Mouse (Mus musculus) left cerebral cortex, adult 2 months (tissue): ENCODE results near the gene 4930412O13Rik. TPM values are rescaled to one million over a fixed set of nuclear protein-coding genes. Genes with fewer than 3 reads are reported as not detected.

ENCODE experiments used
- DNase-seq, 2 experiments: peaks; one replicate each; pipeline ENCODE4 v3.0.0; 2021 to 2022; ENCODE audit warnings: low spot score in 2 of 2, mixed read lengths in 1 of 2; ENCODE audit errors: extremely low spot score in 1 of 2
- H3K27ac ChIP-seq: fragments of 200-600 bp; 2 replicates; pipeline ENCODE4 v1.8.1; 2022
- H3K4me3 ChIP-seq: fragments of 200-600 bp; 2 replicates; pipeline ENCODE4 v1.8.1; 2022
- CTCF ChIP-seq: fragments of 200-600 bp; IDR thresholded peaks from 2 replicates; pipeline ENCODE4 v1.8.1; 2022; ENCODE audit warnings: antibody characterized with exemption, mild to moderate bottlenecking, moderate library complexity
- intact Hi-C: fragments of 180-260 bp; cut with DNase I; formaldehyde crosslinking; loops from one replicate; pipeline ENCODE4 v1.15.1; 2025
- total RNA-seq, 2 experiments: library from RNA; stranded (reverse); gene quantifications; 2 replicates each; pipeline ENCODE4 v1.2.3; 2021

4930412O13Rik gene
- total RNA-seq, 2 experiments from 2014 or later: not detected

DNA sequence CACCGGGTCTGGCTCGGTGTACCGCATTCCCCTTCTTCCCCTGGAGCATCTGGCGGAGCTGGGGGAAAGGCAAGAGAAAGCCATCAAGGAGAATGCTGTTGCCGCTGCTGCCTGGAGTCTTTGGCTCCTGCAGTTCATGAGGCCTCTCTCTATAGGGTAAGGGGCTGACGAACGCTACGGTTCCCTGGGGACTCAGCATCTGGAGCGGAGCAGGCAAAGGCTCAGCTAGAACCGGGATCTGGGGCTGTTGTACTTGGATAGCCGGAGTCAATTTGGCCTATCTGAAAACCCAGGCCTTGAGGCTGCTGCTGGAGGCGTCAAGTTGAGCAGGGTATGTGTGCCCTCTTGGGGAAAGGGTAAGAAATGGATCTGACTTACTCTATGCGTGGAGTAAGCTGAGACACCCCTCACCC, 565 bp downstream of the 4930412O13Rik start:
- no peak for TF ChIP-seq CTCF
- Histone ChIP-seq H3K27ac (no peak overlapping the region), H3K4me3 (no peak overlapping the region)
- intact Hi-C loops: loop anchor here (10.0 kb wide), 1 partner anchor 1207 kb away; no protein-coding TSS in a partner anchor
- DNase-seq: no peak

DNA sequence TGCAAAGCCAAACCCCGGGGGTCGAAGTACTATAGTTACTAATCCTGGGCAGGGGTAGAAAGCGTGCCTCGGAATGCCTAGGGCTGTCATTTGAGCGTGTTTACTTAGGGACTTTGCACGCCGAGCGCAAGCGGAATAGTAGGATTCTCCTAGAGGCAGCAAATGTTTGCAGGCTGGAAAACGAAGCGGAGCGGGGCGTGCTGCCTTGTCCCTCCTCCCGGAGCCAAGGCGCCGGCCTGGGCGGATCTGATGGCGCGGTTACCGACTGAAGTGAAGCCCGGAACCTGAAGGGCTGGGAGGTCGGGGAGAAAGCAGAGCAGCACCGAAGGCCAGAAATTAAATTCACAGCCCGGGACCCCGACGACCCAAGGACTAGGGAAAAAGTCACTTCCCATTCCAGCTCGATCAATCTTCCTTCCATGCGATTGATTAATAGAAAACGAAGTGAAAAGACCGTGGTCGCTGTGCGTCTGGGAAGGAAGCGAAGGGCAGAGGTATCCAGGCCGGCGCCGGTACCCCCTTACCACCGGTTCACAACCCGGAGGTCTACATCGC, 1.4 kb downstream of the 4930412O13Rik start:
- DNase-seq: no peak
- no peak overlapping the region for H3K27ac ChIP-seq
- no peak overlapping the region for H3K4me3 ChIP-seq
- TF ChIP-seq CTCF: no peak
- intact Hi-C loops: loop anchor here (10.0 kb wide), 1 partner anchor 1208 kb away; no protein-coding TSS in a partner anchor

DNA sequence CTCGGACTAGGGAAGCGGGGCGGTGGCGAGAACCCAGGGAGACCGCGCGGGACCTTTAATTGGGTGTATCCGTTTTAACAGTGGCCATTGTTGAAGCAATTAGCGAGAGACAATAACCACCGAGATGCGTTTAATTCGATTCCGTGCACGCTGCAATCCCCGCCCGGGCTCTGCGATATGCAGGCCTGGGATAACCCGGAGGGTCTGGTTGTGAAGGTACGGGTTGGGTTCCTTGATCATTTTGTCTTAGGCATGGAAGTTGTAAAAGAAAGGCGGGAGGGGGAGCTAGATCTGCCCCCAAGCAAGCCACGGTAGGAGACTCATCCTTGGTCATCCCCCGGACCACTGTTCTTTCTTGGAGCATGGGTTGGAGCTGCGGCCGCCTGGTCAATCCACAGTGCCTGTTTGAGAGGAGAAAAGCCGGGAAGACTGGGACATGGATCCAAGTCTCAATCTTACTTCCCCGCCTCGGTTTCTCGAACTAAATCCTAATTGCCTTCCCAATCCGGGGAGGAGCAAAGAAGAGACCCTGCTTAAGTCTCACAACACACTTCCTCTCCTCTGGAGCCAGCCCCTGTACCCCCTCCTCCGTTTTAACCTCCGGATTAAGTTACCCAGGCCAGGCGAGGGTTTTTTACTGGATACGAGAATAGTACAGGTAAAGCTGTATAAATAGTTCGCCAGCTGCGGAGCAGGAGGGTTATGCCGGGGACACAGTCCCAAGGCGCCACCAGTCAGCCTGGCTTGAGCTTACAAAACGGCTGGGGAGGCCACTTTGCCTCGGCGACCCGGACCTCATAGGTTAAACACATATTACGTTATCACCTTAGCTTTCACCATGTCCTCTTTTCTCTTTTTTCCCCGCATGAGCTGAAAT, 2.1 kb downstream of the 4930412O13Rik start:
- DNase-seq: no peak
- H3K4me3 ChIP-seq: no peak overlapping the region
- TF ChIP-seq CTCF: no peak
- intact Hi-C loops: loop anchor here (10.0 kb wide), 1 partner anchor 1208 kb away; no protein-coding TSS in a partner anchor
- H3K27ac ChIP-seq: no peak overlapping the region

DNA sequence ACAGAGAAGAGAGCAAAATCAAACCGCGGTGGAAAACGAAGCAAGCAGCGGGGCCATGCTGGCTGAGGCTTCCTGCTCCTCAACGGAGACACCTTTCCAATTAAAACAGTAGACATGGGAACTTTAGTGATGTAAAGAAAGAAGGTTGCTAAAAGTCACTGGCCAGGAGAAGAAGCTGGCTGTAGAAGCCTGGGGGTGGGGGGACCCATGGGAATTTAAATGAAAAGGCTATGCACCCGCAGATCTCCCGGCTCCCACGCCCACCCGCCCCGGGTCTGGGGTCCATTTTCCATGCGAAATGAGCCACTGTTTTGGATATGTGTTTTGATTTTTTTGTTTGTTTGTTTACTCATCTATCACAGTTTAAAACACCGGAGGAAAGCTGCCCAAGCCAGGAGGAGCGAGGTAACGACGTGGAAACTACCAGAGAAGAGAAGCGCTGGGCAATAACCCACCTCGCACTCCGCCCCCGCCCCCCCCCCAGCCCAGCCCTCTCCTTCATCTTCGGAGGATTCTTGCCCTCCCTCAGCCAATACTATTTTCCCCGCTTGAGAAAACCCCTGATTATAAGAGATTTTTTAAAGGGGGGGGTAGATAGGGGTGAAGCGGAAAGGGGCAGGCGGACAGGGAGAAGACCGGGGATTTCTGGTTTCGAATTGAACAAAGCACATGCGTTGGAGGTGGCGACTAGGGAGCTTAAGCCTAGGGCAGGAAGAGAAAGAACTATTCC, 2.9 kb downstream of the 4930412O13Rik start:
- TF ChIP-seq CTCF: no peak
- Histone ChIP-seq H3K27ac (no peak overlapping the region), H3K4me3 (no peak overlapping the region)
- DNase-seq: no peak
- intact Hi-C loops: loop anchor here (10.0 kb wide), 1 partner anchor 1209 kb away; no protein-coding TSS in a partner anchor

DNA sequence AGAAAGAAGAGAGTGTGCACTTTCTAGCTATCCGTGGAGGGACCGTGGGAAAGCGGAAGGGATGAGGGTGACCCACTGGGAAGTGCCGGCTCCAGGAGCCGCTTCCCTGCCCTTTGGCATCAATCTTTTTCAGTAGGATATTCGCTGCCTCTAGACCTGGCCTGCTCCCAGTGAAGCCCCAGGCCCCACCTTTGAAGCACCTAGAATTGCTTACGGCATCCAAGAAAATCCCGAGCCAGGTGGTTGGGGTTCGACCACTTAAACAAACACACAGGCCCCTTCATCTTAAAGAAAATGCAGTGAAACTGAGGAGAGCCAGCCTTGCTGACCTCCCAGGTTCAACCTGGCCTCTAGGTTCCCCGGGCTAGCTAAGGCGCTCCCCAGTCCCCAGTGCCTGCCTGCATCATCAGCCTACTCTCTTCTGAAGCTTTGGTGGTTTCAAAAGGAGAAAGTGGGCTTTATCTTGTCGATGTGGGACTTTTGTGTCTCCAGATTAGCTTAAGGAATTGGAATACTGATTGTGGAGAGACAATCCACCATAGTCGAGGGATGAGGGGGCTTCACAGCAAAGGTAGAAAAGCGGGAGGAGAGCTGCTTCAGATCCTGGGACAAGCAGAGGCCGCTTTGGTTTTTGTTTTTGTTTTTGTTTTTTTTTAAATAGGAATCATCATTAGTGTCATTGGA, 3.6 kb downstream of the 4930412O13Rik start:
- intact Hi-C loops: loop anchor here (10.0 kb wide), 1 partner anchor 1210 kb away; no protein-coding TSS in a partner anchor

DNA sequence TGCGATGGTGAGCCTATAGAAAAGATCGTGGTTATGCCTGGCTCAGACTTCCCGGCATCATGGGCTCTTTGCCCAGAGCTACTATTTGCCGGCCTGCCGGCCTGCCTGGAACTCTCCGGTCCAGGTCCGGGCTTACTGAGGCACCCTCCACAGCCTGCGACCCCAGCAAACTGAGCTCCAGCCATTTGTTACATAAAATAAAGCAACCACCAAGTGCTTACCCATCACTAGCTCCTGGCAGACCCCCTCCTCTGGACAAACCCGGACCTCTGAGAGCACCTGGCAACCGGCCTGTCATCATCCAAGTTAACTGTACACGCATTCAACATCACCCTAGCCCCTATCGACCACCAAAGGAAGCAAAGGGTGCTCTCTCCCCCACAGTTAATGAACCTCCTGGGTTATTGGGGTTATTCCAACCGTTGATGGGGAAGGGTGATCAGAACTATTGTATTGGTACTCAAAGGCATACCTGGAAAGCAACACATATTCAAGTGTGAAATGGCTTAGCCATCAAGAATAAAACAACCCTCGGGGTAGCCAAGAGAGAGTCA, 4.2 kb downstream of the 4930412O13Rik start:
- no peak for DNase-seq
- no peak overlapping the region for H3K4me3 ChIP-seq
- TF ChIP-seq CTCF: no peak
- intact Hi-C loops: loop anchor here (10.0 kb wide), 1 partner anchor 1210 kb away; no protein-coding TSS in a partner anchor
- H3K27ac ChIP-seq: no peak overlapping the region

More for the DNA sequence above, 3.6 kb downstream of the 4930412O13Rik start:
- Histone ChIP-seq H3K27ac (no peak overlapping the region), H3K4me3 (no peak overlapping the region)
- DNase-seq: no peak
- no peak for TF ChIP-seq CTCF

DNA sequence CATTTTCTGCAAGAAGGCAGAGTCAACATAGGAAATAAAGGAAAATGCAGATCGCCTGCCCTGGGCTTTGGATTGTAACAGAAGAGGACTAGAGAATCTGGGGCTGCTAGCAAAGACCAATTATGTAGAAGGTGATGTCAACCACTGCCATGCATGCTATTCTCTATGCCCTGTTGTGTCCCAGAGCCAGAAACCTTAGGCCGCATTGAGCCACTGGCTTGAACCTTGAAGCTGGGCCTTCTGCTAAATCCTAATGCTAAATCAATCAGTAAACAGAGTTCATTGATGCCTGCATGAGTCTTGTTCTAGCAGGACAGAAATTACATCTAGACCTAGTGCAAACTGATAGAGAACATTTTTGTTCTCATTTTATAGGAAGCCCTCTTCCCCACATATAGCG, 5.0 kb downstream of the 4930412O13Rik start:
- no peak for TF ChIP-seq CTCF
- intact Hi-C loops: loop anchor here (10.0 kb wide), 1 partner anchor 1211 kb away; no protein-coding TSS in a partner anchor
- no peak overlapping the region for H3K4me3 ChIP-seq
- no peak for DNase-seq
- no peak overlapping the region for H3K27ac ChIP-seq

DNA sequence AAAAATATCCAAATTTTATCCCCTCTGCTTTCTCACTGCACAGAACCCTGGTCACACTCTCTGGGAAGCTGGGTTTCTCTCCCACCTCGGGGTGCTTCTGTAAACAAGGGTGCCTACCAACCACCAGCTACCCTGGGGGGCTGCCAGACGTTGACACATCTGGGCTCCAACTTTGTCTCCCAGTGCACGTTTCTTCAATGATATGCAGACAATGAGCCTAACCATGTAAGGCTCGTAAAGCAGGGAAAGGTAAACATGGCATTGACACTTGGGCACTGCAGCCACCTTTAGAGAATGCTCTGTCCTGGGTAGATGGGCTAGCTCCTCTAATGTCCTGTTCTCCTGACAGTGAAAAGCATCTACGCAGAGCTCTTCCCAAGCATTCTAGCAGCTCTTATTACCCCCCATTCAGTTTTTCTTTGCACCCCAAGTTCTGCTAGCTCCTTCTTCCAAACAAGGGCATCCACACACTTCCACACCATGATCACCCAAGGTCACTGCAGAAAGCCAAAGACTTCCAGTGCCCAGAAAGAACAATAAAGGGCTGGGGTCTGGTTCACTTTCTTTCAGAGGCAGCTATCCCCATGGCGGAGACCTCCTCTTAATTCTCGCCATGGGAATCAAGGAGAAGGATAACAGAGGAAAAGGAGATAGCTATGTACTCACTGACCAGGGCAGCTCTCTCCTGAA, 6.0 kb downstream of the 4930412O13Rik start:
- Histone ChIP-seq H3K4me3 (no peak overlapping the region), H3K27ac (no peak overlapping the region)
- DNase-seq: no peak
- no peak for TF ChIP-seq CTCF
- intact Hi-C loops: loop anchor here (10.0 kb wide), 1 partner anchor 1212 kb away; no protein-coding TSS in a partner anchor

DNA sequence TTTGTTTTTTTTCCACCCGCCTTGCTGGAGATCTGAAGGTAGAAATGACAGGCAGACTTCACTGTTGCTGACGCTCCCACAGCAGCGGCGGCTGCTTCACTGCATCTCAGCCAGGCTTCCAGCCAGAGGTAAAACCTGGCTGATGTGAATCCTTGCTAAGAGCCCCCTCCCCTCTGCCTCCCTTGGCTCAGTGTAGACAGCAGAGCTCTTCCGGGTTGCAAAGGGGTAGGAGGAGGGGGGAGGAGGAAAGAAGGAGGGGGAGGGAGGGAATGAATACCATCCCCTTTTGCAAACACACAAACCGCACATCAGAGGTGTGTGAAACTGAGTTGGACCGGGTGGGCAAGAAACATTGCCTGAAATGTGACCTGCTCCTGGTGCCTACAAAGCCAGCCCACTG, 6.6 kb downstream of the 4930412O13Rik start:
- no peak for TF ChIP-seq CTCF
- intact Hi-C loops: loop anchor here (10.0 kb wide), 1 partner anchor 1213 kb away; no protein-coding TSS in a partner anchor
- DNase-seq: no peak
- no peak overlapping the region for H3K27ac ChIP-seq
- no peak overlapping the region for H3K4me3 ChIP-seq

DNA sequence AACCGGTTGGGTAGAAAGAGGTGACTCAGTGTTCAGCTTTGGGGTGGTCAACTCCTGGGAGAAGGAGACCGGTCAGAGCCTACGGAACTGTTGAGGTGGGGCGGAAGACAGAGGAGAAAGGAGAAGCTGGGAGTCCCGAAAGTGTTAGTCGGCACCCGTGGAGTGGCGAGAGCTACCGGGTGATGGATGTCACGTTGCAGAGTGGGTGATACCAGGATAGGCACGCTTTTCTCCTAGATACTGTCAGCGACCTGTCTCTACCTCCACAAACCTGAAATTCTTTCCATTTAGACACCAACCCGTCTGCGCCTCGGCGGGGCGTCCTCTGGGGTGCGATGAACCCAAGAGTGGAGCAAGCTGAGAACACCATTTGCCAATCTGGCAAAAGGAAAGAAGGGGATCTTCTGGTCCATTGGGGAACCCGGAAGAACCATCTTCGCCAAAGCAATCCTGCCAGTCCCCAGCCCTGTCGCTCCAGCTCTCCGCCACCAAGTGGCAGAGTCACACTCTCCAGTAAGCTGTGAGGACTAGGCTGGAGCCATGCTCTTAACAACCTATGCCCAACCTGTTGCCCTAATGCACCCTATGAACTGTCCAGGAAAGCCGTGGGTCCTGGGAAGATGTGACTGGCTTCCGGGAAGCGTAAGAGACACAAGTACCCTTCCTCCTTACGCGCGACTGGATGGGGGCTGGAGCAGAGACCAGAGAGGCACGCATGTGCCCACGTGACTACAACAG, 8.0 kb downstream of the 4930412O13Rik start, which contains the start of gene 9230102O04Rik:
Gene 9230102O04Rik (minus strand): TSS at position 628 of the 738 bp plus-strand sequence.
- intact Hi-C loops: loop anchor here (10.0 kb wide), 1 partner anchor 1214 kb away; no protein-coding TSS in a partner anchor
- no peak for DNase-seq
- no peak within 1 kb of the TSS for H3K27ac ChIP-seq
- no peak within 1 kb of the TSS for H3K4me3 ChIP-seq
- peak; percentile 25 for TF ChIP-seq CTCF
